Mouse (Mus musculus) left cerebral cortex, adult 2 months (tissue): ENCODE measurements at regions not wholly inside any gene's neighbourhood (a gene's known extent, or its start where the extent isn't known, plus 50 kb on each side); places are given as distances from the start of the nearest gene placed in this dataset.

Source experiments
- DNase-seq, 2 experiments: peaks; one replicate each; pipeline ENCODE4 v3.0.0; 2021 to 2022; ENCODE audit warnings: low spot score in 2 of 2, mixed read lengths in 1 of 2; ENCODE audit errors: extremely low spot score in 1 of 2
- H3K27ac ChIP-seq: fragments of 200-600 bp; 2 replicates; pipeline ENCODE4 v1.8.1; 2022
- H3K4me3 ChIP-seq: fragments of 200-600 bp; 2 replicates; pipeline ENCODE4 v1.8.1; 2022
- CTCF ChIP-seq: fragments of 200-600 bp; IDR thresholded peaks from 2 replicates; pipeline ENCODE4 v1.8.1; 2022; ENCODE audit warnings: antibody characterized with exemption, mild to moderate bottlenecking, moderate library complexity
- intact Hi-C: fragments of 180-260 bp; cut with DNase I; formaldehyde crosslinking; loops from one replicate; pipeline ENCODE4 v1.15.1; 2025

- no peak for DNase-seq
- Histone ChIP-seq H3K27ac (no peak overlapping the region), H3K4me3 (no peak overlapping the region)
- no peak for TF ChIP-seq CTCF
- intact Hi-C loops, result no loop called here
Observed at GRCm38 (mm10) chr8:11145251-11145650, 137.0 kb upstream of the Irs2 start.

- intact Hi-C loops, result no loop called here
- DNase-seq, result no peak
- no peak for TF ChIP-seq CTCF
- H3K27ac ChIP-seq, result no peak overlapping the region
- no peak overlapping the region for H3K4me3 ChIP-seq
Observed at GRCm38 (mm10) chr8:11140566-11140965, 132.3 kb upstream of the Irs2 start.

- no peak overlapping the region for H3K4me3 ChIP-seq
- TF ChIP-seq CTCF, result no peak
- intact Hi-C loops, result no loop called here
- DNase-seq, result no peak
- H3K27ac ChIP-seq, result no peak overlapping the region
Observed at GRCm38 (mm10) chr8:11139294-11139693, 131.0 kb upstream of the Irs2 start.

GRCm38 (mm10) chr8:11138302-11139020 lies 130.2 kb upstream of the Irs2 start:
- H3K27ac ChIP-seq, result no peak overlapping the region
- no peak for TF ChIP-seq CTCF

GRCm38 (mm10) chr8:11136566-11136965 lies 128.3 kb upstream of the Irs2 start:
- no peak for TF ChIP-seq CTCF
- Histone ChIP-seq H3K27ac (no peak overlapping the region), H3K4me3 (no peak overlapping the region)
- DNase-seq, result no peak
- intact Hi-C loops, result no loop called here

More at GRCm38 (mm10) chr8:11138302-11139020, 130.2 kb upstream of the Irs2 start:
- intact Hi-C loops, result no loop called here
- no peak overlapping the region for H3K4me3 ChIP-seq
- no peak for DNase-seq

- DNase-seq, result no peak
- TF ChIP-seq CTCF, result no peak
- intact Hi-C loops, result no loop called here
- no peak overlapping the region for H3K4me3 ChIP-seq
- H3K27ac ChIP-seq, result no peak overlapping the region
Observed at GRCm38 (mm10) chr8:11135135-11135534, 126.9 kb upstream of the Irs2 start.

GRCm38 (mm10) chr8:11134562-11134961 lies 126.3 kb upstream of the Irs2 start:
- no peak for TF ChIP-seq CTCF

GRCm38 (mm10) chr8:11119030-11119634 lies 110.9 kb upstream of the Irs2 start:
- intact Hi-C loops, result no loop called here
- DNase-seq, result no peak
- no peak for TF ChIP-seq CTCF
- Histone ChIP-seq H3K4me3 (no peak overlapping the region), H3K27ac (no peak overlapping the region)

More at GRCm38 (mm10) chr8:11134562-11134961, 126.3 kb upstream of the Irs2 start:
- Histone ChIP-seq H3K27ac (no peak overlapping the region), H3K4me3 (no peak overlapping the region)
- intact Hi-C loops, result no loop called here
- DNase-seq, result no peak

GRCm38 (mm10) chr8:11116534-11116933 lies 108.3 kb upstream of the Irs2 start:
- TF ChIP-seq CTCF, result no peak
- DNase-seq, result no peak
- H3K4me3 ChIP-seq, result no peak overlapping the region
- intact Hi-C loops, result no loop called here
- H3K27ac ChIP-seq, result no peak overlapping the region

- TF ChIP-seq CTCF, result no peak
- intact Hi-C loops, result no loop called here
- H3K27ac ChIP-seq, result no peak overlapping the region
- no peak for DNase-seq
- no peak overlapping the region for H3K4me3 ChIP-seq
Observed at GRCm38 (mm10) chr8:11115210-11115609, 107.0 kb upstream of the Irs2 start.

GRCm38 (mm10) chr8:11114531-11114930 lies 106.3 kb upstream of the Irs2 start:
- DNase-seq, result no peak
- intact Hi-C loops, result no loop called here
- no peak overlapping the region for H3K27ac ChIP-seq
- H3K4me3 ChIP-seq, result no peak overlapping the region
- TF ChIP-seq CTCF, result no peak

- intact Hi-C loops, result no loop called here
- Histone ChIP-seq H3K27ac (no peak overlapping the region), H3K4me3 (no peak overlapping the region)
- TF ChIP-seq CTCF, result no peak
- no peak for DNase-seq
Observed at GRCm38 (mm10) chr8:11112908-11113532, 104.8 kb upstream of the Irs2 start.

- Histone ChIP-seq H3K27ac (no peak overlapping the region), H3K4me3 (no peak overlapping the region)
- no peak for TF ChIP-seq CTCF
- intact Hi-C loops, result no loop called here
- no peak for DNase-seq
Observed at GRCm38 (mm10) chr8:11111987-11112386, 103.7 kb upstream of the Irs2 start.
